Comparison of ENCODE assay signal across 12 mouse cellular contexts in genomic region chr8:109958036-109958655, GRCm38 (mm10). TPM values are rescaled to one million over a fixed set of nuclear protein-coding genes. Genes with fewer than 3 reads are reported as not detected.
DNase-seq lines count a peak whose midpoint lies in the region; ATAC-seq and TF ChIP-seq lines count a peak whose summit lies in the region.
"Had no signal": no experiment of that assay in that cellular context is flagged by ENCODE, and none has a peak within 500 bp of the region (broad histone marks: within the 10 kb centered on the region; RNA-seq: fewer than 3 reads in every experiment).

No protein-coding gene starts in this region.

- H3K4me2 ChIP-seq in heart, embryonic 16.5 days (ENCODE audit: low read depth, low read length), result peak overlapping the region; percentile 29; the same call in 1 of the 2 replicates
- no peak overlapping the region for H3K4me2 ChIP-seq in kidney, embryonic 16.5 days (replicated peaks; ENCODE audit: low read depth, low read length)
- no peak overlapping the region for H3K4me2 ChIP-seq in forebrain, embryonic 13.5 days

- no peaks in the 10 kb centered on the region for H3K79me2 ChIP-seq in C2C12 (ENCODE audit: control insufficient read depth, insufficient read depth)

- H3K27me3 ChIP-seq in heart, embryonic 16.5 days (ENCODE audit: control insufficient read depth, insufficient read depth, low read length), result peaks cover 27% of the 10 kb centered on the region
- no peaks in the 10 kb centered on the region for H3K27me3 ChIP-seq in C2C12 (ENCODE audit: control insufficient read depth, insufficient read depth, insufficient read length)
- peaks cover 24% of the 10 kb centered on the region for H3K27me3 ChIP-seq in kidney, embryonic 16.5 days (ENCODE audit: insufficient read depth, low read length)
- H3K27me3 ChIP-seq in forebrain, embryonic 13.5 days, result peaks cover 28% of the 10 kb centered on the region

- no peak overlapping the region for H3K4me3 ChIP-seq in heart, embryonic 16.5 days (ENCODE audit: low read length)
- H3K4me3 ChIP-seq in C2C12 (ENCODE audit: insufficient read depth, poor library complexity, severe bottlenecking), result peak overlapping the region; percentile 23
- no peak overlapping the region for H3K4me3 ChIP-seq in kidney, embryonic 16.5 days (ENCODE audit: low read length)
- H3K4me3 ChIP-seq in forebrain, embryonic 13.5 days, result no peak overlapping the region

- WGBS in heart, embryonic 16.5 days, result 24% methylated on average over 12 of the region's 12 CpGs
- WGBS in kidney, embryonic 16.5 days, result 36% methylated on average over 12 of the region's 12 CpGs
- WGBS in forebrain, embryonic 13.5 days, result 25% methylated on average over 12 of the region's 12 CpGs

- H3ac ChIP-seq in C2C12 (ENCODE audit: control insufficient read depth, insufficient read length, low read depth), result no peak overlapping the region

- no peak for DNase-seq in heart, adult 8-10 months (ENCODE audit: low spot score)
- peak; percentile 77 for DNase-seq in 3134 (ENCODE audit: extremely low read depth, insufficient read length, low spot score)
- no peak for DNase-seq in left cerebral cortex, postnatal 10 days (ENCODE audit: extremely low spot score in 1 of 2, low spot score in 2 of 2)
- DNase-seq in spleen, postnatal 10 days (ENCODE audit: low spot score in 2 of 2), result no peak
- DNase-seq: cerebellum, postnatal 25 days; right cerebral cortex, postnatal 25 days had no signal

- no peak for TF ChIP-seq CTCF in C2C12 (IDR thresholded peaks at IDR 0.05; ENCODE audit: control insufficient read depth, insufficient read depth, insufficient read length)

- intact Hi-C loops in left cerebral cortex, postnatal 10 days (cut with DNase I), result no loop called here

- peak overlapping the region; percentile 51; the same call in 1 of the 2 replicates for H3K27ac ChIP-seq in heart, embryonic 16.5 days (ENCODE audit: low read length)
- peak overlapping the region; percentile 70 for H3K27ac ChIP-seq in kidney, embryonic 16.5 days (ENCODE audit: low read length)
- no peak overlapping the region; the same call in 1 of the 2 replicates for H3K27ac ChIP-seq in forebrain, embryonic 13.5 days

- no peaks in the 10 kb centered on the region for H3K9me3 ChIP-seq in heart, embryonic 16.5 days (replicated peaks; ENCODE audit: control insufficient read depth, low read length)
- no peaks in the 10 kb centered on the region for H3K9me3 ChIP-seq in kidney, embryonic 16.5 days (ENCODE audit: low read length)
- H3K9me3 ChIP-seq in forebrain, embryonic 13.5 days (replicated peaks), result no peaks in the 10 kb centered on the region

- H3K36me3 ChIP-seq in heart, embryonic 16.5 days (ENCODE audit: control insufficient read depth, insufficient read depth), result no peaks in the 10 kb centered on the region
- H3K36me3 ChIP-seq in C2C12 (ENCODE audit: control insufficient read depth, insufficient read depth), result no peaks in the 10 kb centered on the region
- no peaks in the 10 kb centered on the region for H3K36me3 ChIP-seq in kidney, embryonic 16.5 days (ENCODE audit: insufficient read depth, low read length)
- H3K36me3 ChIP-seq in forebrain, embryonic 13.5 days (ENCODE audit: poor library complexity, severe bottlenecking), result no peaks in the 10 kb centered on the region

- H3K4me1 ChIP-seq in heart, embryonic 16.5 days (ENCODE audit: control insufficient read depth, insufficient read depth, low read length), result peaks cover 15% of the 10 kb centered on the region
- H3K4me1 ChIP-seq in kidney, embryonic 16.5 days (ENCODE audit: insufficient read depth, low read length), result peaks cover 18% of the 10 kb centered on the region
- H3K4me1 ChIP-seq in forebrain, embryonic 13.5 days, result peaks cover 34% of the 10 kb centered on the region

- no peak overlapping the region for H3K9ac ChIP-seq in heart, embryonic 16.5 days (ENCODE audit: low read length)
- no peak overlapping the region for H3K9ac ChIP-seq in kidney, embryonic 16.5 days (replicated peaks; ENCODE audit: low read length)
- no peak overlapping the region for H3K9ac ChIP-seq in forebrain, embryonic 13.5 days

- no peak for ATAC-seq in heart, embryonic 16.5 days (replicated peaks; ENCODE audit: extremely low read depth, insufficient read depth, low FRiP score)
- ATAC-seq in kidney, embryonic 16.5 days (ENCODE audit: low FRiP score, low TSS enrichment), result no peak
- ATAC-seq in forebrain, embryonic 13.5 days, result no peak

- no peaks in the 10 kb centered on the region for H3K79me3 ChIP-seq in C2C12 (ENCODE audit: low read depth)

TF ChIP-seq in C2C12, 6 proteins besides CTCF, POLR2A, EP300 and RAD21:
- TF ChIP-seq FOSL1 (IDR thresholded peaks at IDR 0.05; ENCODE audit: insufficient read depth, low read length, poor library complexity, severe bottlenecking), result no peak
- no peak for TF ChIP-seq USF1 (IDR thresholded peaks at IDR 0.05; ENCODE audit: low read depth)
- no peak for TF ChIP-seq MYOG (IDR thresholded peaks at IDR 0.05; ENCODE audit: control insufficient read depth, extremely low read depth, insufficient read length)
- TF ChIP-seq CEBPB (IDR thresholded peaks at IDR 0.05; ENCODE audit: low read depth), result no peak
- TF ChIP-seq MYOD1 (IDR thresholded peaks at IDR 0.05; ENCODE audit: control insufficient read depth, insufficient read length, low read depth), result no peak
- no peak for TF ChIP-seq MAX (IDR thresholded peaks at IDR 0.05)

RNA-seq across cellular contexts. Expression of gene Marveld3, which starts 3.9 kb away (rescaled TPM):
- 0.51 and 1.3 TPM in 2 replicates for polyA plus RNA-seq in heart, embryonic 16.5 days (2015; fragmentation: Nextera tagmentation; extraction: Ambion mirVana)
- under 1 TPM in 2 of 4 experiments, not detected in 2; 0.17 to 0.53 TPM for total RNA-seq in heart, adult 8-10 months (2022)
- not detected for polyA plus RNA-seq in C2C12 (2012; fragmentation: generic; extraction: Trizol)
- 3.9 and 4.0 TPM in 2 replicates for polyA plus RNA-seq in kidney, embryonic 16.5 days (2015; fragmentation: Nextera tagmentation; extraction: Ambion mirVana)
- under 1 TPM in 1 of 2 experiments, not detected in 1; 0.30 TPM for total RNA-seq in left cerebral cortex, postnatal 10 days (2021)
- 1.0 and 1.5 TPM in 2 replicates for polyA plus RNA-seq in forebrain, embryonic 13.5 days (2015; fragmentation: Nextera tagmentation; extraction: Ambion mirVana)
- total RNA-seq: gastrocnemius, adult 8-10 months had no signal

RNA-seq across cellular contexts. Expression of gene Tat, which starts 32.1 kb away (rescaled TPM):
- 0.09 and 0.12 TPM in 2 replicates for polyA plus RNA-seq in heart, embryonic 16.5 days (2015; fragmentation: Nextera tagmentation; extraction: Ambion mirVana)
- total RNA-seq in heart, adult 8-10 months (2022), result 1 to 10 TPM in 1 of 4 experiments, under 1 TPM in 3; 0.14 to 2.0 (median 0.41) TPM
- polyA plus RNA-seq in C2C12 (2012; fragmentation: generic; extraction: Trizol), result not detected
- not detected in 2 replicates for polyA plus RNA-seq in kidney, embryonic 16.5 days (2015; fragmentation: Nextera tagmentation; extraction: Ambion mirVana)
- total RNA-seq in left cerebral cortex, postnatal 10 days (2021), result not detected
- not detected in 2 replicates for polyA plus RNA-seq in forebrain, embryonic 13.5 days (2015; fragmentation: Nextera tagmentation; extraction: Ambion mirVana)
- polyA plus RNA-seq: intestine, embryonic 14.5 days had no signal
